Mouse (Mus musculus): ENCODE measurements around the gene Etv6.

DNA sequence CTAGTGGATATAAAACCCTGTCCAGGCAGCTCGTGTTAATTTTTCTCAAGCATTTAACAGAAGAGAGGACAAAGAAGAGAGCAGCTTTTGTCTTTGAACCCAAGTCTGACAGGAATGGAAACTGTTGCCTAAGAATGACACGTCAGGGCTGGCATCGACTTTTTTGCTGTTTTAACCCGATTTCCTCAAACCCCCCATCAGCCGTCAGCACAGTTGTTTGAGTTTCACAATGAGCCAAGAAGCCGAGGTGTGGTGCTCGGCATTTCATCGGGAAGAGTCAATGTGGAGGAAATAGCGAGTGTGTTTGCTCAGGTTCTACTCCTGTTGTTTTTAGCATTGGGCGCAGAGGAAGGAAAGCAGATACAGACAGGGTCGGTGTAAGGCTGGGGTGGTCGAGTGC lies 85.2 kb downstream of the Etv6 start:
- TF ChIP-seq CTCF (IDR thresholded peaks at IDR 0.05) (no peak), EP300 (IDR thresholded peaks at IDR 0.05; ENCODE audit: insufficient read depth, low read depth, low read length) (no peak), POLR2A (IDR thresholded peaks at IDR 0.05; ENCODE audit: insufficient read depth, low read depth, low read length) (no peak)

Measured in heart, adult 2 months (tissue).